Mouse (Mus musculus) stomach, postnatal 0 days (tissue): ENCODE data around the gene Pomc.

ENCODE experiments used
- CTCF ChIP-seq: IDR thresholded peaks from 2 replicates; pipeline ENCODE4 v1.5.1; 2016; ENCODE audit warnings: antibody characterized with exemption, low read depth, mild to moderate bottlenecking, moderate library complexity
- EP300 ChIP-seq: optimal IDR thresholded peaks from 2 replicates; pipeline ENCODE3; 2016; ENCODE audit warnings: antibody characterized with exemption

DNA sequence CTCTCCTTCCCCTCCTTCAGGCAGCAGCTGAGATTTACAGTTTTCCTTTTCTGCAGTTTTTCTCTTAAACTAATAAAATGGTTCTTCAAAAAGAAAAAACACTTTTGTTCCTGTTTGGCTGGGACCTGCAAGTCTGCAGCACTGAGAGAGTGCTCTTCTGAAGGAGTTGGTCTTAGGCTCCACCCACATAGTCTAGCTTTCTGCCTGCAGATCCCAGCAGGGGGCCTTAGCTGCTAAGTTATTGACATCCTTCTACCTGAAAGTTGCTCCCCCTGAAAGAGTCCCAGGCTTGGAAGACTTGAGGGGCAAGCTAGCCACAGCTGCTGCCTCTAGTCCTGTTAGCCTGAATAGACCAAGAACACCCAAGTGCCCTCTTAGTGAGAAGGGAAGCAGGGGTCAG, 48.4 kb upstream of the Pomc start:
- TF ChIP-seq CTCF: 0 out of 2 replicates have a peak, but pooled peaks have one; percentile 13
- no peak for TF ChIP-seq EP300
